Mouse (Mus musculus): ENCODE measurements at regions not wholly inside any gene's neighbourhood (a gene's known extent, or its start where the extent isn't known, plus 50 kb on each side); places are given as distances from the start of the nearest gene placed in this dataset.

GRCm38 (mm10) chr10:44981913-44982312 lies 85.1 kb upstream of the Prep start:
- no peak for ATAC-seq (ENCODE audit: insufficient number of reproducible peaks, insufficient read depth, low FRiP score, low read depth)
- 40% methylated on average over 2 of the region's 2 CpGs for WGBS
- Histone ChIP-seq H3K4me2 (replicated peaks; ENCODE audit: low read depth, low read length) (no peak overlapping the region), H3K27ac (ENCODE audit: low read length) (no peak overlapping the region), H3K36me3 (ENCODE audit: control insufficient read depth, insufficient read depth, low read length) (no peaks in the 10 kb centered on the region), H3K4me1 (ENCODE audit: control insufficient read depth, insufficient read depth, low read length) (0 out of 2 replicates have a peak, but pooled peaks cover 3% of the 10 kb centered on the region), H3K27me3 (ENCODE audit: control insufficient read depth, insufficient read depth, low read length) (no peaks in the 10 kb centered on the region), H3K4me3 (ENCODE audit: low read depth, low read length) (no peak overlapping the region), H3K9me3 (ENCODE audit: control insufficient read depth, low read depth, low read length) (no peaks in the 10 kb centered on the region), H3K9ac (replicated peaks; ENCODE audit: low read depth, low read length) (no peak overlapping the region)

GRCm38 (mm10) chr10:44976815-44977214 lies 90.2 kb upstream of the Prep start:
- Histone ChIP-seq H3K4me2 (replicated peaks; ENCODE audit: low read depth, low read length) (no peak overlapping the region), H3K4me1 (ENCODE audit: control insufficient read depth, insufficient read depth, low read length) (0 out of 2 replicates have a peak, but pooled peaks cover 1% of the 10 kb centered on the region), H3K27me3 (ENCODE audit: control insufficient read depth, insufficient read depth, low read length) (no peaks in the 10 kb centered on the region), H3K9ac (replicated peaks; ENCODE audit: low read depth, low read length) (no peak overlapping the region), H3K4me3 (ENCODE audit: low read depth, low read length) (no peak overlapping the region), H3K36me3 (ENCODE audit: control insufficient read depth, insufficient read depth, low read length) (no peaks in the 10 kb centered on the region), H3K27ac (ENCODE audit: low read length) (no peak overlapping the region), H3K9me3 (ENCODE audit: control insufficient read depth, low read depth, low read length) (no peaks in the 10 kb centered on the region)
- ATAC-seq (ENCODE audit: insufficient number of reproducible peaks, insufficient read depth, low FRiP score, low read depth) = no peak
- 92% methylated on average over 2 of the region's 2 CpGs for WGBS

- H3K4me2 ChIP-seq (replicated peaks; ENCODE audit: low read depth, low read length) = no peak overlapping the region
- no peak overlapping the region for H3K9ac ChIP-seq (replicated peaks; ENCODE audit: low read depth, low read length)
- H3K36me3 ChIP-seq (ENCODE audit: control insufficient read depth, insufficient read depth, low read length) = no peaks in the 10 kb centered on the region
- H3K4me1 ChIP-seq (ENCODE audit: control insufficient read depth, insufficient read depth, low read length) = no peaks in the 10 kb centered on the region
- no peaks in the 10 kb centered on the region for H3K27me3 ChIP-seq (ENCODE audit: control insufficient read depth, insufficient read depth, low read length)
- no peaks in the 10 kb centered on the region for H3K9me3 ChIP-seq (ENCODE audit: control insufficient read depth, low read depth, low read length)
- WGBS = 74% methylated on average over 2 of the region's 2 CpGs
- H3K27ac ChIP-seq (ENCODE audit: low read length) = no peak overlapping the region
- ATAC-seq (ENCODE audit: insufficient number of reproducible peaks, insufficient read depth, low FRiP score, low read depth) = no peak
- no peak overlapping the region for H3K4me3 ChIP-seq (ENCODE audit: low read depth, low read length)
Measured at GRCm38 (mm10) chr10:44971911-44972310, 95.1 kb upstream of the Prep start.

GRCm38 (mm10) chr10:44959968-44960367 lies 107.0 kb upstream of the Prep start:
- no peak for ATAC-seq (ENCODE audit: insufficient number of reproducible peaks, insufficient read depth, low FRiP score, low read depth)
- no peaks in the 10 kb centered on the region for H3K9me3 ChIP-seq (ENCODE audit: control insufficient read depth, low read depth, low read length)
- no peak overlapping the region for H3K9ac ChIP-seq (replicated peaks; ENCODE audit: low read depth, low read length)
- no peaks in the 10 kb centered on the region for H3K36me3 ChIP-seq (ENCODE audit: control insufficient read depth, insufficient read depth, low read length)
- H3K27ac ChIP-seq (ENCODE audit: low read length) = no peak overlapping the region
- WGBS = 90% methylated on average over 3 of the region's 3 CpGs
- H3K4me3 ChIP-seq (ENCODE audit: low read depth, low read length) = no peak overlapping the region
- no peak overlapping the region for H3K4me2 ChIP-seq (replicated peaks; ENCODE audit: low read depth, low read length)
- H3K27me3 ChIP-seq (ENCODE audit: control insufficient read depth, insufficient read depth, low read length) = no peaks in the 10 kb centered on the region
- H3K4me1 ChIP-seq (ENCODE audit: control insufficient read depth, insufficient read depth, low read length) = no peaks in the 10 kb centered on the region

- no peaks in the 10 kb centered on the region for H3K4me1 ChIP-seq (ENCODE audit: control insufficient read depth, insufficient read depth, low read length)
- H3K36me3 ChIP-seq (ENCODE audit: control insufficient read depth, insufficient read depth, low read length) = no peaks in the 10 kb centered on the region
- ATAC-seq (ENCODE audit: insufficient number of reproducible peaks, insufficient read depth, low FRiP score, low read depth) = no peak
- WGBS = 59% methylated on average over 1 of the region's 1 CpGs
- H3K4me2 ChIP-seq (replicated peaks; ENCODE audit: low read depth, low read length) = no peak overlapping the region
- no peaks in the 10 kb centered on the region for H3K27me3 ChIP-seq (ENCODE audit: control insufficient read depth, insufficient read depth, low read length)
- H3K9me3 ChIP-seq (ENCODE audit: control insufficient read depth, low read depth, low read length) = no peaks in the 10 kb centered on the region
- no peak overlapping the region for H3K27ac ChIP-seq (ENCODE audit: low read length)
- H3K4me3 ChIP-seq (ENCODE audit: low read depth, low read length) = no peak overlapping the region
- no peak overlapping the region for H3K9ac ChIP-seq (replicated peaks; ENCODE audit: low read depth, low read length)
Measured at GRCm38 (mm10) chr10:44945205-44945725, 121.7 kb upstream of the Prep start.

- no peak overlapping the region for H3K4me3 ChIP-seq (ENCODE audit: low read depth, low read length)
- no peak overlapping the region for H3K27ac ChIP-seq (ENCODE audit: low read length)
- H3K9me3 ChIP-seq (ENCODE audit: control insufficient read depth, low read depth, low read length) = no peaks in the 10 kb centered on the region
- no peak overlapping the region for H3K9ac ChIP-seq (replicated peaks; ENCODE audit: low read depth, low read length)
- H3K4me1 ChIP-seq (ENCODE audit: control insufficient read depth, insufficient read depth, low read length) = no peaks in the 10 kb centered on the region
- 62% methylated on average over 1 of the region's 1 CpGs for WGBS
- no peak for ATAC-seq (ENCODE audit: insufficient number of reproducible peaks, insufficient read depth, low FRiP score, low read depth)
- H3K36me3 ChIP-seq (ENCODE audit: control insufficient read depth, insufficient read depth, low read length) = no peaks in the 10 kb centered on the region
- no peak overlapping the region for H3K4me2 ChIP-seq (replicated peaks; ENCODE audit: low read depth, low read length)
- no peaks in the 10 kb centered on the region for H3K27me3 ChIP-seq (ENCODE audit: control insufficient read depth, insufficient read depth, low read length)
Measured at GRCm38 (mm10) chr10:44939403-44939802, 127.6 kb upstream of the Prep start.

GRCm38 (mm10) chr10:44936976-44937500 lies 130.0 kb upstream of the Prep start:
- no peak overlapping the region for H3K4me2 ChIP-seq (replicated peaks; ENCODE audit: low read depth, low read length)
- H3K27ac ChIP-seq (ENCODE audit: low read length) = no peak overlapping the region
- no peak overlapping the region for H3K4me3 ChIP-seq (ENCODE audit: low read depth, low read length)
- ATAC-seq (ENCODE audit: insufficient number of reproducible peaks, insufficient read depth, low FRiP score, low read depth) = no peak
- no peaks in the 10 kb centered on the region for H3K9me3 ChIP-seq (ENCODE audit: control insufficient read depth, low read depth, low read length)
- H3K9ac ChIP-seq (replicated peaks; ENCODE audit: low read depth, low read length) = no peak overlapping the region
- H3K4me1 ChIP-seq (ENCODE audit: control insufficient read depth, insufficient read depth, low read length) = no peaks in the 10 kb centered on the region
- H3K27me3 ChIP-seq (ENCODE audit: control insufficient read depth, insufficient read depth, low read length) = no peaks in the 10 kb centered on the region
- WGBS = 90% methylated on average over 5 of the region's 5 CpGs
- H3K36me3 ChIP-seq (ENCODE audit: control insufficient read depth, insufficient read depth, low read length) = no peaks in the 10 kb centered on the region

- Histone ChIP-seq H3K27ac (ENCODE audit: low read length) (no peak overlapping the region), H3K36me3 (ENCODE audit: control insufficient read depth, insufficient read depth, low read length) (no peaks in the 10 kb centered on the region), H3K4me1 (ENCODE audit: control insufficient read depth, insufficient read depth, low read length) (no peaks in the 10 kb centered on the region), H3K9me3 (ENCODE audit: control insufficient read depth, low read depth, low read length) (no peaks in the 10 kb centered on the region), H3K27me3 (ENCODE audit: control insufficient read depth, insufficient read depth, low read length) (no peaks in the 10 kb centered on the region), H3K4me2 (replicated peaks; ENCODE audit: low read depth, low read length) (no peak overlapping the region), H3K4me3 (ENCODE audit: low read depth, low read length) (no peak overlapping the region), H3K9ac (replicated peaks; ENCODE audit: low read depth, low read length) (no peak overlapping the region)
- WGBS = 75% methylated on average over 2 of the region's 2 CpGs
- no peak for ATAC-seq (ENCODE audit: insufficient number of reproducible peaks, insufficient read depth, low FRiP score, low read depth)
Measured at GRCm38 (mm10) chr10:44930796-44931195, 136.2 kb upstream of the Prep start.

GRCm38 (mm10) chr10:44913751-44914388 lies 153.1 kb upstream of the Prep start:
- Histone ChIP-seq H3K36me3 (ENCODE audit: control insufficient read depth, insufficient read depth, low read length) (no peaks in the 10 kb centered on the region), H3K9me3 (ENCODE audit: control insufficient read depth, low read depth, low read length) (no peaks in the 10 kb centered on the region), H3K4me1 (ENCODE audit: control insufficient read depth, insufficient read depth, low read length) (no peaks in the 10 kb centered on the region), H3K4me2 (replicated peaks; ENCODE audit: low read depth, low read length) (no peak overlapping the region), H3K27ac (ENCODE audit: low read length) (no peak overlapping the region), H3K4me3 (ENCODE audit: low read depth, low read length) (no peak overlapping the region), H3K9ac (replicated peaks; ENCODE audit: low read depth, low read length) (no peak overlapping the region), H3K27me3 (ENCODE audit: control insufficient read depth, insufficient read depth, low read length) (no peaks in the 10 kb centered on the region)
- ATAC-seq (ENCODE audit: insufficient number of reproducible peaks, insufficient read depth, low FRiP score, low read depth) = no peak
- 56% methylated on average over 8 of the region's 8 CpGs for WGBS

Measured in stomach, embryonic 14.5 days (tissue).